Mouse (Mus musculus) hindbrain, embryonic 11.5 days (tissue): ENCODE results near the gene Neurl1a. TPM values are rescaled to one million over a fixed set of nuclear protein-coding genes. Genes with fewer than 3 reads are reported as not detected.

Experiments used
- ATAC-seq: fragments of 200-750 bp; cut with Nextera tagmentation; 2 replicates; pipeline ENCODE4 v1.8.0; 2017; ENCODE audit warnings: mild to moderate bottlenecking, moderate TSS enrichment, moderate library complexity; ENCODE audit not compliant: low FRiP score
- DNase-seq: peaks from one replicate; pipeline ENCODE4 v3.0.0-alpha.2; 2015; ENCODE audit warnings: low spot score
- H3K27ac ChIP-seq: fragments of 300-500 bp; sonication (generic); 2 replicates; pipeline ENCODE4 v1.5.1; 2014; ENCODE audit warnings: mild to moderate bottlenecking, low read depth, low read length
- H3K27me3 ChIP-seq: fragments of 300-500 bp; sonication (generic); 2 replicates; pipeline ENCODE4 v1.6.1; 2014; ENCODE audit warnings: mild to moderate bottlenecking, low read length, moderate library complexity, mixed read lengths; ENCODE audit not compliant: control insufficient read depth, insufficient read depth
- H3K36me3 ChIP-seq: fragments of 300-500 bp; sonication (generic); 2 replicates; pipeline ENCODE4 v1.6.1; 2014; ENCODE audit warnings: mild to moderate bottlenecking, low read length, moderate library complexity, mixed read lengths; ENCODE audit not compliant: control insufficient read depth, insufficient read depth
- H3K4me1 ChIP-seq: fragments of 300-500 bp; sonication (generic); replicated peaks from 2 replicates; pipeline ENCODE4 v1.6.1; 2014; ENCODE audit warnings: low read length, mixed read lengths; ENCODE audit not compliant: control insufficient read depth, insufficient read depth
- H3K4me2 ChIP-seq: fragments of 300-500 bp; sonication (generic); replicated peaks from 2 replicates; pipeline ENCODE4 v1.6.1; 2014; ENCODE audit warnings: mild to moderate bottlenecking, low read depth, low read length
- H3K4me3 ChIP-seq: fragments of 300-500 bp; sonication (generic); 2 replicates; pipeline ENCODE4 v1.5.1; 2014; ENCODE audit warnings: low read depth, low read length
- H3K9ac ChIP-seq: fragments of 300-500 bp; sonication (generic); 2 replicates; pipeline ENCODE4 v1.6.1; 2014; ENCODE audit warnings: low read depth, low read length
- H3K9me3 ChIP-seq: fragments of 300-500 bp; sonication (generic); 2 replicates; pipeline ENCODE4 v1.6.1; 2016; ENCODE audit warnings: low read length; ENCODE audit not compliant: control insufficient read depth
- WGBS: fragments of 180-500 bp; shearing (Covaris S2); extraction: QIAGEN DNeasy Blood & Tissue Kit; methylation state at CpG from one replicate; pipeline ENCODE4 v1.1.7; 2014; 5-methylcytosine and 5-hydroxymethylcytosine counted together
- polyA plus RNA-seq: library from polyadenylated mRNA; unstranded; fragments of >200 nt; fragmentation: Nextera tagmentation; extraction: Ambion mirVana; gene quantifications from 2 replicates; pipeline ENCODE4 v1.2.1, GENCODE M21; 2014

Neurl1a gene
- polyA plus RNA-seq, 1 experiment from 2014 or later = 3.4 TPM

GRCm38 (mm10) chr19:47176916-47177505, 1.6 kb upstream of the Neurl1a start:
- H3K4me1 ChIP-seq = peaks cover 8% of the 10 kb centered on the region; the same call in 1 of the 2 replicates
- H3K4me3 ChIP-seq = no peak overlapping the region
- peaks cover 31% of the 10 kb centered on the region for H3K27me3 ChIP-seq
- H3K36me3 ChIP-seq = no peaks in the 10 kb centered on the region
- no peak for DNase-seq
- no peak for ATAC-seq
- no peaks in the 10 kb centered on the region for H3K9me3 ChIP-seq
- WGBS = 84% methylated on average over 2 of the region's 2 CpGs
- no peak overlapping the region for H3K27ac ChIP-seq
- no peak overlapping the region for H3K9ac ChIP-seq
- H3K4me2 ChIP-seq = no peak overlapping the region

- ATAC-seq (no peak), DNase-seq (peak; percentile 40)
- peaks cover 31% of the 10 kb centered on the region for H3K27me3 ChIP-seq
- peak overlapping the region; percentile 71; the same call in 1 of the 2 replicates for H3K4me3 ChIP-seq
- H3K4me1 ChIP-seq = peaks cover 8% of the 10 kb centered on the region; the same call in 1 of the 2 replicates
- 22% methylated on average over 10 of the region's 10 CpGs for WGBS
- H3K9ac ChIP-seq = no peak overlapping the region
- H3K9me3 ChIP-seq = no peaks in the 10 kb centered on the region
- H3K27ac ChIP-seq = no peak overlapping the region
- H3K36me3 ChIP-seq = no peaks in the 10 kb centered on the region
- 0 out of 2 replicates have a peak overlapping the region, but pooled peaks have one; percentile 98 for H3K4me2 ChIP-seq
Measured at GRCm38 (mm10) chr19:47178001-47178400, 619 bp upstream of the Neurl1a start.

- H3K27me3 ChIP-seq = peaks cover 31% of the 10 kb centered on the region
- H3K4me1 ChIP-seq = peaks cover 8% of the 10 kb centered on the region; the same call in 1 of the 2 replicates
- H3K9ac ChIP-seq = peak overlapping the region; percentile 68
- ATAC-seq (peak; percentile 24; the same call in 1 of the 2 replicates), DNase-seq (peak; percentile 50)
- WGBS = under 1% methylated on average over 37 of the region's 42 CpGs
- H3K4me3 ChIP-seq = peak overlapping the region; percentile 71
- peak overlapping the region; percentile 98 for H3K4me2 ChIP-seq
- H3K27ac ChIP-seq = 0 out of 2 replicates have a peak overlapping the region, but pooled peaks have one; percentile 24
- H3K9me3 ChIP-seq = no peaks in the 10 kb centered on the region
- no peaks in the 10 kb centered on the region for H3K36me3 ChIP-seq
Measured at GRCm38 (mm10) chr19:47179272-47179809, 721 bp downstream of the Neurl1a start.

- no peak overlapping the region for H3K27ac ChIP-seq
- H3K27me3 ChIP-seq = peaks cover 31% of the 10 kb centered on the region
- ATAC-seq (no peak), DNase-seq (no peak)
- WGBS = 17% methylated on average over 8 of the region's 8 CpGs
- H3K4me2 ChIP-seq = peak overlapping the region; percentile 98; the same call in 1 of the 2 replicates
- H3K4me3 ChIP-seq = no peak overlapping the region
- no peak overlapping the region for H3K9ac ChIP-seq
- no peaks in the 10 kb centered on the region for H3K36me3 ChIP-seq
- peaks cover 8% of the 10 kb centered on the region; the same call in 1 of the 2 replicates for H3K4me1 ChIP-seq
- no peaks in the 10 kb centered on the region for H3K9me3 ChIP-seq
Measured at GRCm38 (mm10) chr19:47180011-47180410, 1.4 kb downstream of the Neurl1a start.

GRCm38 (mm10) chr19:47184221-47184620, 5.6 kb downstream of the Neurl1a start:
- H3K36me3 ChIP-seq = no peaks in the 10 kb centered on the region
- ATAC-seq (no peak), DNase-seq (no peak)
- no peak overlapping the region for H3K27ac ChIP-seq
- H3K9me3 ChIP-seq = no peaks in the 10 kb centered on the region
- H3K27me3 ChIP-seq = peaks cover 16% of the 10 kb centered on the region
- WGBS = 73% methylated on average over 8 of the region's 8 CpGs
- H3K4me2 ChIP-seq = no peak overlapping the region
- no peak overlapping the region for H3K4me3 ChIP-seq
- H3K9ac ChIP-seq = no peak overlapping the region
- peaks cover 10% of the 10 kb centered on the region; the same call in 1 of the 2 replicates for H3K4me1 ChIP-seq

- no peak overlapping the region for H3K9ac ChIP-seq
- H3K27ac ChIP-seq = no peak overlapping the region
- no peaks in the 10 kb centered on the region for H3K9me3 ChIP-seq
- peaks cover 10% of the 10 kb centered on the region for H3K27me3 ChIP-seq
- ATAC-seq = no peak
- no peaks in the 10 kb centered on the region for H3K36me3 ChIP-seq
- peaks cover 5% of the 10 kb centered on the region; the same call in 1 of the 2 replicates for H3K4me1 ChIP-seq
- WGBS = 77% methylated on average over 4 of the region's 4 CpGs
- no peak overlapping the region for H3K4me3 ChIP-seq
- DNase-seq = no peak
- no peak overlapping the region for H3K4me2 ChIP-seq
Measured at GRCm38 (mm10) chr19:47184736-47185135, 6.1 kb downstream of the Neurl1a start.

GRCm38 (mm10) chr19:47186514-47187275, 8.1 kb downstream of the Neurl1a start:
- no peaks in the 10 kb centered on the region for H3K9me3 ChIP-seq
- no peak for DNase-seq
- H3K4me3 ChIP-seq = no peak overlapping the region
- H3K4me1 ChIP-seq = 0 out of 2 replicates have a peak, but pooled peaks cover 2% of the 10 kb centered on the region
- 50% methylated on average over 15 of the region's 15 CpGs for WGBS
- no peak overlapping the region for H3K4me2 ChIP-seq
- no peak overlapping the region for H3K9ac ChIP-seq
- H3K27me3 ChIP-seq = no peaks in the 10 kb centered on the region
- H3K36me3 ChIP-seq = no peaks in the 10 kb centered on the region
- no peak overlapping the region for H3K27ac ChIP-seq
- no peak for ATAC-seq

- peak; percentile 45; the same call in 1 of the 2 replicates for ATAC-seq
- no peak overlapping the region for H3K27ac ChIP-seq
Measured at GRCm38 (mm10) chr19:47188515-47189128, 10.0 kb downstream of the Neurl1a start.

More at GRCm38 (mm10) chr19:47188515-47189128, 10.0 kb downstream of the Neurl1a start:
- H3K4me2 ChIP-seq = no peak overlapping the region
- no peaks in the 10 kb centered on the region for H3K27me3 ChIP-seq
- H3K4me1 ChIP-seq = 0 out of 2 replicates have a peak, but pooled peaks cover 2% of the 10 kb centered on the region
- H3K9me3 ChIP-seq = no peaks in the 10 kb centered on the region
- H3K36me3 ChIP-seq = no peaks in the 10 kb centered on the region
- WGBS = 86% methylated on average over 11 of the region's 11 CpGs
- no peak overlapping the region for H3K9ac ChIP-seq
- no peak for DNase-seq
- H3K4me3 ChIP-seq = no peak overlapping the region
